Mouse (Mus musculus): ENCODE measurements around the gene Cyb5d1.

- TF ChIP-seq POLR2A (IDR thresholded peaks at IDR 0.05; ENCODE audit: low read depth, low read length) (no peak), CHD1 (IDR thresholded peaks at IDR 0.05; ENCODE audit: low read depth, low read length) (no peak), ZKSCAN1 (IDR thresholded peaks at IDR 0.05; ENCODE audit: borderline replicate concordance, low read depth, low read length) (no peak), CTCF (conservative IDR thresholded peaks at IDR 0.05 in 1 of 2, IDR thresholded peaks at IDR 0.05 in 1 of 2; ENCODE audit: low read depth in 2 of 2, low read length in 2 of 2) (no peak)
Measured at GRCm38 (mm10) chr11:69362021-69362420, 33.4 kb downstream of the Cyb5d1 start.

Data from CH12.LX (cell line).